Mouse (Mus musculus) ovary, adult 18-20 months (tissue): Measurements from ENCODE around the gene Exoc7.

Experiments used
- DNase-seq: peaks from one replicate; pipeline ENCODE4 v3.0.0; 2022; ENCODE audit warnings: low spot score, mixed read lengths

The Exoc7 gene

GRCm38 (mm10) chr11:116312359-116312758, 5.3 kb upstream of the Exoc7 start:
- no peak for DNase-seq

GRCm38 (mm10) chr11:116311169-116311568, 4.1 kb upstream of the Exoc7 start:
- DNase-seq, result no peak

GRCm38 (mm10) chr11:116309601-116310000, 2.6 kb upstream of the Exoc7 start:
- DNase-seq, result no peak

- no peak for DNase-seq
Measured at GRCm38 (mm10) chr11:116307762-116308531, 914 bp upstream of the Exoc7 start.

GRCm38 (mm10) chr11:116306126-116306982, 679 bp downstream of the Exoc7 start:
- DNase-seq, result peak; percentile 83

- DNase-seq, result no peak
Measured at GRCm38 (mm10) chr11:116305423-116305822, 1.6 kb downstream of the Exoc7 start.

- DNase-seq, result no peak
Measured at GRCm38 (mm10) chr11:116298621-116299020, 8.4 kb downstream of the Exoc7 start.

GRCm38 (mm10) chr11:116298221-116298620, 8.8 kb downstream of the Exoc7 start:
- DNase-seq, result no peak

- no peak for DNase-seq
Measured at GRCm38 (mm10) chr11:116297017-116297416, 10.0 kb downstream of the Exoc7 start.

- DNase-seq, result peak; percentile 43
Measured at GRCm38 (mm10) chr11:116296191-116296734, 10.8 kb downstream of the Exoc7 start.

GRCm38 (mm10) chr11:116294319-116294718, 12.7 kb downstream of the Exoc7 start:
- no peak for DNase-seq

- no peak for DNase-seq
Measured at GRCm38 (mm10) chr11:116293538-116294137, 13.4 kb downstream of the Exoc7 start.

- DNase-seq, result no peak
Measured at GRCm38 (mm10) chr11:116292401-116292800, 14.6 kb downstream of the Exoc7 start.

GRCm38 (mm10) chr11:116290556-116290955, 16.5 kb downstream of the Exoc7 start:
- no peak for DNase-seq

- DNase-seq, result no peak
Measured at GRCm38 (mm10) chr11:116287351-116287750, 19.7 kb downstream of the Exoc7 start.

- DNase-seq, result no peak
Measured at GRCm38 (mm10) chr11:116285770-116286191, 21.3 kb downstream of the Exoc7 start.

GRCm38 (mm10) chr11:116283982-116284381, 23.1 kb downstream of the Exoc7 start:
- DNase-seq, result no peak

- no peak for DNase-seq
Measured at GRCm38 (mm10) chr11:116282912-116283521, 24.0 kb downstream of the Exoc7 start.

- no peak for DNase-seq
Measured at GRCm38 (mm10) chr11:116282089-116282488, 24.9 kb downstream of the Exoc7 start.

- DNase-seq, result no peak
Measured at GRCm38 (mm10) chr11:116281671-116282070, 25.4 kb downstream of the Exoc7 start.

- no peak for DNase-seq
Measured at GRCm38 (mm10) chr11:116280751-116281663, 26.0 kb downstream of the Exoc7 start, which contains the start of gene Galr2. Gene Galr2, plus strand, starts transcription at chr11:116280939.
